Comparison of ENCODE assay signal across 8 mouse cellular contexts in genomic region chr11:116024356-116024808, GRCm38 (mm10). TPM values are rescaled to one million over a fixed set of nuclear protein-coding genes. Genes with fewer than 3 reads are reported as not detected.
DNase-seq lines count a peak whose midpoint lies in the region; ATAC-seq and TF ChIP-seq lines count a peak whose summit lies in the region.

No protein-coding gene starts in this region.

- H3K36me3 ChIP-seq in hindbrain, embryonic 16.5 days (ENCODE audit: control insufficient read depth, insufficient read depth, low read length), result peaks cover 7% of the 10 kb centered on the region; the same call in 1 of the 2 replicates

- H3K9me3 ChIP-seq in hindbrain, embryonic 16.5 days (ENCODE audit: control insufficient read depth, low read length), result no peaks in the 10 kb centered on the region

- peak; percentile 99 for DNase-seq in ZHBTc4 (ENCODE audit: low read depth, low spot score)
- DNase-seq in cerebellum, postnatal 4 days (ENCODE audit: low spot score in 2 of 2), result peak; percentile 87 to 92
- peak; percentile 96 for DNase-seq in gastrocnemius, adult 18-20 months (ENCODE audit: low spot score)
- peak; percentile 92 to 96 for DNase-seq in left cerebral cortex, adult 2 months (ENCODE audit: extremely low spot score in 1 of 2, low spot score in 2 of 2)
- DNase-seq in right cerebral cortex, adult 2 months (ENCODE audit: low spot score in 2 of 2), result peak; percentile 94 to 97
- peak; percentile 94 to 96 for DNase-seq in urinary bladder, postnatal 4 days (ENCODE audit: low spot score in 2 of 2)

- H3K4me2 ChIP-seq in hindbrain, embryonic 16.5 days (ENCODE audit: low read length), result no peak overlapping the region

- H3K27ac ChIP-seq in hindbrain, embryonic 16.5 days (ENCODE audit: low read depth, low read length), result peak overlapping the region; percentile 98
- peak overlapping the region; percentile 100 for H3K27ac ChIP-seq in left cerebral cortex, adult 2 months

- intact Hi-C loops in left cerebral cortex, adult 2 months (cut with DNase I), result loop anchor here (1.0 to 5.0 kb wide), 2 partner anchors 62 to 108 kb away; partner anchors contain the start of genes Trim65 and Wbp2

- H3K9ac ChIP-seq in hindbrain, embryonic 16.5 days (ENCODE audit: low read depth, low read length), result peak overlapping the region; percentile 88

- H3K4me3 ChIP-seq in hindbrain, embryonic 16.5 days (ENCODE audit: low read length), result peak overlapping the region; percentile 63
- H3K4me3 ChIP-seq in left cerebral cortex, adult 2 months, result peak overlapping the region; percentile 90

- H3K27me3 ChIP-seq in hindbrain, embryonic 16.5 days (replicated peaks; ENCODE audit: control insufficient read depth, insufficient read depth, low read length), result no peaks in the 10 kb centered on the region

- TF ChIP-seq CTCF in left cerebral cortex, adult 2 months (IDR thresholded peaks at IDR 0.05), result no peak

- peak; percentile 97 for ATAC-seq in hindbrain, embryonic 16.5 days
- ATAC-seq in megakaryocyte, adult 5-6 weeks (ENCODE audit: poor library complexity, severe bottlenecking), result peak; percentile 77

- H3K4me1 ChIP-seq in hindbrain, embryonic 16.5 days (ENCODE audit: control insufficient read depth, insufficient read depth, low read depth, low read length), result peaks cover 10% of the 10 kb centered on the region

- WGBS in hindbrain, embryonic 16.5 days, result under 1% methylated on average over 37 of the region's 37 CpGs

RNA-seq across cellular contexts. Expression of gene H3f3b, which starts 3.4 kb away (rescaled TPM):
- 10 to 100 TPM; 49.1 to 71.3 TPM for total RNA-seq in gastrocnemius, adult 18-20 months (2021)
- 1,585 and 1,603 TPM in 2 replicates for polyA plus RNA-seq in hindbrain, embryonic 16.5 days (2015; fragmentation: Nextera tagmentation; extraction: Ambion mirVana)
- total RNA-seq in left cerebral cortex, adult 2 months (2021), result 100 to 1,000 TPM; 247 to 254 TPM
- 756 and 808 TPM in 2 replicates for total RNA-seq in megakaryocyte, adult 5-6 weeks (2015)
- 735 and 795 TPM in 2 replicates for total RNA-seq in megakaryocyte, adult 5-6 weeks (2017)

RNA-seq across cellular contexts. Expression of gene Unk, which starts 5.7 kb away (rescaled TPM):
- total RNA-seq in gastrocnemius, adult 18-20 months (2021), result 1 to 10 TPM; 5.1 to 7.5 TPM
- 30.1 and 37.6 TPM in 2 replicates for polyA plus RNA-seq in hindbrain, embryonic 16.5 days (2015; fragmentation: Nextera tagmentation; extraction: Ambion mirVana)
- 10 to 100 TPM; 22.7 to 24.6 TPM for total RNA-seq in left cerebral cortex, adult 2 months (2021)
- total RNA-seq in megakaryocyte, adult 5-6 weeks (2015), result 10.1 and 10.5 TPM in 2 replicates
- 7.8 and 8.3 TPM in 2 replicates for total RNA-seq in megakaryocyte, adult 5-6 weeks (2017)

RNA-seq across cellular contexts. Expression of gene Galk1, which starts 11.9 kb away (rescaled TPM):
- total RNA-seq in gastrocnemius, adult 18-20 months (2021), result 1 to 10 TPM; 2.6 to 3.2 TPM
- polyA plus RNA-seq in hindbrain, embryonic 16.5 days (2015; fragmentation: Nextera tagmentation; extraction: Ambion mirVana), result 76.0 and 76.2 TPM in 2 replicates
- total RNA-seq in left cerebral cortex, adult 2 months (2021), result 10 to 100 TPM; 13.3 to 13.9 TPM
- 4.6 and 5.0 TPM in 2 replicates for total RNA-seq in megakaryocyte, adult 5-6 weeks (2015)
- 10.4 and 10.8 TPM in 2 replicates for total RNA-seq in megakaryocyte, adult 5-6 weeks (2017)

RNA-seq across cellular contexts. Expression of gene Itgb4, which starts 49.9 kb away (rescaled TPM):
- 1 to 10 TPM; 3.5 to 5.3 TPM for total RNA-seq in gastrocnemius, adult 18-20 months (2021)
- polyA plus RNA-seq in hindbrain, embryonic 16.5 days (2015; fragmentation: Nextera tagmentation; extraction: Ambion mirVana), result 1.8 and 2.1 TPM in 2 replicates
- total RNA-seq in left cerebral cortex, adult 2 months (2021), result 1 to 10 TPM; 5.1 to 5.7 TPM
- total RNA-seq in megakaryocyte, adult 5-6 weeks (2015), result 0.09 TPM in 1 of 2 replicates, not detected in the other
- total RNA-seq in megakaryocyte, adult 5-6 weeks (2017), result not detected in 2 replicates

RNA-seq across cellular contexts. Expression of gene Unc13d, which starts 53.4 kb away (rescaled TPM):
- under 1 TPM; 0.23 to 0.88 TPM for total RNA-seq in gastrocnemius, adult 18-20 months (2021)
- polyA plus RNA-seq in hindbrain, embryonic 16.5 days (2015; fragmentation: Nextera tagmentation; extraction: Ambion mirVana), result 0.69 and 0.80 TPM in 2 replicates
- 1 to 10 TPM; 1.5 to 2.0 TPM for total RNA-seq in left cerebral cortex, adult 2 months (2021)
- total RNA-seq in megakaryocyte, adult 5-6 weeks (2015), result 16.5 and 18.2 TPM in 2 replicates
- 26.7 and 27.7 TPM in 2 replicates for total RNA-seq in megakaryocyte, adult 5-6 weeks (2017)

Comparison
In these comparisons a context has a peak if more than half of its experiments do, and no peak if none do; other contexts are left out.
1. Peak in every context shown above with its lines: DNase-seq, ATAC-seq, H3K4me3 ChIP-seq and H3K27ac ChIP-seq.